Mouse (Mus musculus): ENCODE measurements around the gene Otub1. TPM values are rescaled to one million over a fixed set of nuclear protein-coding genes. Genes with fewer than 3 reads are reported as not detected.

The Otub1 gene
- 232 and 233 TPM in 2 replicates for polyA plus RNA-seq (2015; fragmentation: Nextera tagmentation; extraction: Ambion mirVana)

GRCm38 (mm10) chr19:7205753-7206736 is at the start of gene Otub1:
Otub1 (minus strand) TSS chr19:7206316.
- H3K27ac ChIP-seq (replicated peaks) = peak within 1 kb of the TSS; percentile 95
- peaks cover 28% of the 10 kb centered on the region for H3K4me1 ChIP-seq
- H3K4me2 ChIP-seq (replicated peaks) = peak within 1 kb of the TSS; percentile 88
- peak within 1 kb of the TSS; percentile 76 for H3K4me3 ChIP-seq
- peak within 1 kb of the TSS; percentile 80 for H3K9ac ChIP-seq (replicated peaks)
- WGBS = under 1% methylated on average over 75 of the region's 79 CpGs
- H3K27me3 ChIP-seq = no peaks in the 10 kb centered on the region
- H3K9me3 ChIP-seq = no peaks in the 10 kb centered on the region
- peaks cover 29% of the 10 kb centered on the region for H3K36me3 ChIP-seq
- peak; percentile 97 for ATAC-seq (replicated peaks)

GRCm38 (mm10) chr19:7246021-7246420 is 39.9 kb upstream of the Otub1 start:
- H3K4me1 ChIP-seq = peaks cover 4% of the 10 kb centered on the region
- H3K36me3 ChIP-seq = no peaks in the 10 kb centered on the region
- no peak overlapping the region for H3K9ac ChIP-seq (replicated peaks)
- no peak overlapping the region for H3K4me2 ChIP-seq (replicated peaks)
- ATAC-seq (replicated peaks) = no peak
- H3K9me3 ChIP-seq = no peaks in the 10 kb centered on the region
- no peak overlapping the region for H3K27ac ChIP-seq (replicated peaks)
- H3K4me3 ChIP-seq = no peak overlapping the region
- WGBS = 84% methylated on average over 3 of the region's 3 CpGs
- no peaks in the 10 kb centered on the region for H3K27me3 ChIP-seq

- H3K4me1 ChIP-seq = peaks cover 20% of the 10 kb centered on the region
- WGBS = under 1% methylated on average over 79 of the region's 80 CpGs
- no peaks in the 10 kb centered on the region for H3K27me3 ChIP-seq
- H3K9ac ChIP-seq (replicated peaks) = peak within 1 kb of the TSS; percentile 75
- no peaks in the 10 kb centered on the region for H3K9me3 ChIP-seq
- peak within 1 kb of the TSS; percentile 59 for H3K4me3 ChIP-seq
- ATAC-seq (replicated peaks) = peak; percentile 96
- H3K4me2 ChIP-seq (replicated peaks) = peak within 1 kb of the TSS; percentile 94
- peak within 1 kb of the TSS; percentile 77 for H3K27ac ChIP-seq (replicated peaks)
- no peaks in the 10 kb centered on the region for H3K36me3 ChIP-seq
Measured at GRCm38 (mm10) chr19:7240782-7241690, 34.9 kb upstream of the Otub1 start, which contains the start of gene Naa40. Naa40 (minus strand) TSS chr19:7241183.

GRCm38 (mm10) chr19:7240291-7240690 is 34.2 kb upstream of the Otub1 start:
- Histone ChIP-seq H3K36me3 (no peaks in the 10 kb centered on the region), H3K4me2 (replicated peaks) (peak overlapping the region; percentile 94), H3K27me3 (no peaks in the 10 kb centered on the region), H3K4me3 (peak overlapping the region; percentile 59), H3K9ac (replicated peaks) (peak overlapping the region; percentile 75), H3K9me3 (no peaks in the 10 kb centered on the region), H3K4me1 (peaks cover 22% of the 10 kb centered on the region), H3K27ac (replicated peaks) (peak overlapping the region; percentile 77)
- no peak; the same call in none of the 2 replicates for ATAC-seq (replicated peaks)
- WGBS = 2% methylated on average over 13 of the region's 13 CpGs

GRCm38 (mm10) chr19:7239574-7239973 is 33.5 kb upstream of the Otub1 start:
- WGBS = 78% methylated on average over 3 of the region's 3 CpGs
- peak overlapping the region; percentile 94 for H3K4me2 ChIP-seq (replicated peaks)
- H3K9ac ChIP-seq (replicated peaks) = peak overlapping the region; percentile 75
- H3K9me3 ChIP-seq = no peaks in the 10 kb centered on the region
- peak overlapping the region; percentile 59 for H3K4me3 ChIP-seq
- no peaks in the 10 kb centered on the region for H3K36me3 ChIP-seq
- ATAC-seq (replicated peaks) = no peak
- peaks cover 25% of the 10 kb centered on the region for H3K4me1 ChIP-seq
- no peaks in the 10 kb centered on the region for H3K27me3 ChIP-seq
- no peak overlapping the region for H3K27ac ChIP-seq (replicated peaks)

- WGBS = 85% methylated on average over 4 of the region's 4 CpGs
Measured at GRCm38 (mm10) chr19:7236742-7237141, 30.6 kb upstream of the Otub1 start.

GRCm38 (mm10) chr19:7236011-7236410 is 29.9 kb upstream of the Otub1 start:
- no peak overlapping the region for H3K9ac ChIP-seq (replicated peaks)
- no peak overlapping the region for H3K4me3 ChIP-seq
- no peaks in the 10 kb centered on the region for H3K27me3 ChIP-seq
- peaks cover 14% of the 10 kb centered on the region for H3K36me3 ChIP-seq
- no peak overlapping the region for H3K27ac ChIP-seq (replicated peaks)
- H3K4me2 ChIP-seq (replicated peaks) = no peak overlapping the region
- H3K4me1 ChIP-seq = peaks cover 21% of the 10 kb centered on the region
- ATAC-seq (replicated peaks) = no peak
- WGBS = 90% methylated on average over 2 of the region's 2 CpGs
- H3K9me3 ChIP-seq = no peaks in the 10 kb centered on the region

More at GRCm38 (mm10) chr19:7236742-7237141, 30.6 kb upstream of the Otub1 start:
- Histone ChIP-seq H3K4me2 (replicated peaks) (no peak overlapping the region), H3K4me1 (peaks cover 25% of the 10 kb centered on the region), H3K9ac (replicated peaks) (no peak overlapping the region), H3K27ac (replicated peaks) (no peak overlapping the region), H3K27me3 (no peaks in the 10 kb centered on the region), H3K4me3 (no peak overlapping the region), H3K36me3 (peaks cover 14% of the 10 kb centered on the region), H3K9me3 (no peaks in the 10 kb centered on the region)
- no peak for ATAC-seq (replicated peaks)

- Histone ChIP-seq H3K4me3 (no peak overlapping the region), H3K4me1 (peaks cover 21% of the 10 kb centered on the region), H3K9me3 (no peaks in the 10 kb centered on the region), H3K9ac (replicated peaks) (no peak overlapping the region), H3K4me2 (replicated peaks) (no peak overlapping the region), H3K36me3 (peaks cover 14% of the 10 kb centered on the region), H3K27ac (replicated peaks) (no peak overlapping the region), H3K27me3 (no peaks in the 10 kb centered on the region)
- 91% methylated on average over 9 of the region's 9 CpGs for WGBS
- ATAC-seq (replicated peaks) = no peak
Measured at GRCm38 (mm10) chr19:7235461-7235860, 29.3 kb upstream of the Otub1 start.

- Histone ChIP-seq H3K4me2 (replicated peaks) (no peak overlapping the region), H3K4me1 (peaks cover 13% of the 10 kb centered on the region), H3K9me3 (no peaks in the 10 kb centered on the region), H3K27ac (replicated peaks) (no peak overlapping the region; the same call in 1 of the 2 replicates), H3K4me3 (no peak overlapping the region), H3K36me3 (peaks cover 21% of the 10 kb centered on the region), H3K9ac (replicated peaks) (no peak overlapping the region), H3K27me3 (no peaks in the 10 kb centered on the region)
- peak; percentile 93 for ATAC-seq (replicated peaks)
- WGBS = 47% methylated on average over 8 of the region's 8 CpGs
Measured at GRCm38 (mm10) chr19:7234537-7235221, 28.6 kb upstream of the Otub1 start.

- Histone ChIP-seq H3K4me3 (no peak overlapping the region), H3K27ac (replicated peaks) (no peak overlapping the region), H3K27me3 (no peaks in the 10 kb centered on the region), H3K4me2 (replicated peaks) (no peak overlapping the region), H3K4me1 (no peaks in the 10 kb centered on the region), H3K36me3 (peaks cover 39% of the 10 kb centered on the region), H3K9me3 (no peaks in the 10 kb centered on the region), H3K9ac (replicated peaks) (no peak overlapping the region)
- 78% methylated on average over 6 of the region's 6 CpGs for WGBS
- no peak for ATAC-seq (replicated peaks)
Measured at GRCm38 (mm10) chr19:7226511-7226914, 20.4 kb upstream of the Otub1 start.

GRCm38 (mm10) chr19:7225096-7225690 is 19.1 kb upstream of the Otub1 start:
- Histone ChIP-seq H3K9me3 (no peaks in the 10 kb centered on the region), H3K4me1 (no peaks in the 10 kb centered on the region), H3K4me2 (replicated peaks) (no peak overlapping the region), H3K27ac (replicated peaks) (no peak overlapping the region), H3K27me3 (no peaks in the 10 kb centered on the region), H3K36me3 (peaks cover 37% of the 10 kb centered on the region), H3K9ac (replicated peaks) (no peak overlapping the region), H3K4me3 (no peak overlapping the region)
- WGBS = 85% methylated on average over 9 of the region's 9 CpGs
- ATAC-seq (replicated peaks) = no peak
